Mouse (Mus musculus): ENCODE results near the gene Gp5.
"Not testable (repeated sequence)": the region's sequence is repeated elsewhere in the genome, so short reads cannot be mapped to it uniquely, and the experiment has no call there.

Gene Gp5
- long read RNA-seq, experiment 1: 0 reads
- long read RNA-seq, experiment 2: 0 reads

- intact Hi-C loops (cut with DNase I): no loop called here
These were observed at the start of gene Gp5 for GRCm38 (mm10) chr16:30310647-30311046. Gp5 (minus strand) TSS chr16:30310779.

GRCm38 (mm10) chr16:30353489-30353888 lies 42.9 kb upstream of the Gp5 start:
- intact Hi-C loops (cut with DNase I): not testable (repeated sequence)

- intact Hi-C loops (cut with DNase I): loop anchor here (1.0 kb wide), 1 partner anchor 62 kb away; no protein-coding TSS in a partner anchor
These were observed 3.7 kb upstream of the Gp5 start for GRCm38 (mm10) chr16:30314236-30314635.

- intact Hi-C loops (cut with DNase I): no loop called here
These were observed 436 bp downstream of the Gp5 start for GRCm38 (mm10) chr16:30310171-30310515.

- intact Hi-C loops (cut with DNase I): no loop called here
These were observed 996 bp downstream of the Gp5 start for GRCm38 (mm10) chr16:30309395-30310170.

GRCm38 (mm10) chr16:30308616-30309394 lies 1.8 kb downstream of the Gp5 start:
- intact Hi-C loops (cut with DNase I): no loop called here

- intact Hi-C loops (cut with DNase I): no loop called here
These were observed 2.5 kb downstream of the Gp5 start for GRCm38 (mm10) chr16:30307961-30308615.

- intact Hi-C loops (cut with DNase I): no loop called here
These were observed 3.3 kb downstream of the Gp5 start for GRCm38 (mm10) chr16:30307306-30307705.

- intact Hi-C loops (cut with DNase I): no loop called here
These were observed 4.5 kb downstream of the Gp5 start for GRCm38 (mm10) chr16:30306102-30306501.

- intact Hi-C loops (cut with DNase I): no loop called here
These were observed 6.3 kb downstream of the Gp5 start for GRCm38 (mm10) chr16:30304236-30304635.

- intact Hi-C loops (cut with DNase I): no loop called here
These were observed 7.2 kb downstream of the Gp5 start for GRCm38 (mm10) chr16:30303411-30303810.

GRCm38 (mm10) chr16:30302686-30303085 lies 7.9 kb downstream of the Gp5 start:
- intact Hi-C loops (cut with DNase I): no loop called here

GRCm38 (mm10) chr16:30299711-30300277 lies 10.8 kb downstream of the Gp5 start:
- intact Hi-C loops (cut with DNase I): no loop called here

GRCm38 (mm10) chr16:30297450-30297849 lies 13.1 kb downstream of the Gp5 start:
- intact Hi-C loops (cut with DNase I): no loop called here

- intact Hi-C loops (cut with DNase I): no loop called here
These were observed 13.8 kb downstream of the Gp5 start for GRCm38 (mm10) chr16:30296601-30297275.

- intact Hi-C loops (cut with DNase I): no loop called here
These were observed 15.5 kb downstream of the Gp5 start for GRCm38 (mm10) chr16:30295106-30295505.

GRCm38 (mm10) chr16:30290436-30290835 lies 20.1 kb downstream of the Gp5 start:
- intact Hi-C loops (cut with DNase I): no loop called here

- intact Hi-C loops (cut with DNase I): no loop called here
These were observed 24.9 kb downstream of the Gp5 start for GRCm38 (mm10) chr16:30285701-30286100.

GRCm38 (mm10) chr16:30283743-30284337 lies 26.7 kb downstream of the Gp5 start:
- intact Hi-C loops (cut with DNase I): no loop called here

GRCm38 (mm10) chr16:30282844-30283495 lies 27.6 kb downstream of the Gp5 start, which contains the start of gene Lrrc15:
Lrrc15 (minus strand) TSS chr16:30283256.
- intact Hi-C loops (cut with DNase I): no loop called here
